Mouse (Mus musculus) megakaryocyte, embryonic 14.5 days (primary cell): ENCODE results near the gene Ncapg2.

Experiments
- FLI1 ChIP-seq: IDR thresholded peaks from 2 replicates; pipeline ENCODE4 v1.6.1; 2012; ENCODE audit warnings: low read length, inconsistent platforms, mixed read lengths
- GATA1 ChIP-seq: IDR thresholded peaks from 3 replicates; pipeline ENCODE4 v1.6.1; 2012; ENCODE audit warnings: mixed read lengths, low read length, inconsistent platforms, borderline replicate concordance

DNA sequence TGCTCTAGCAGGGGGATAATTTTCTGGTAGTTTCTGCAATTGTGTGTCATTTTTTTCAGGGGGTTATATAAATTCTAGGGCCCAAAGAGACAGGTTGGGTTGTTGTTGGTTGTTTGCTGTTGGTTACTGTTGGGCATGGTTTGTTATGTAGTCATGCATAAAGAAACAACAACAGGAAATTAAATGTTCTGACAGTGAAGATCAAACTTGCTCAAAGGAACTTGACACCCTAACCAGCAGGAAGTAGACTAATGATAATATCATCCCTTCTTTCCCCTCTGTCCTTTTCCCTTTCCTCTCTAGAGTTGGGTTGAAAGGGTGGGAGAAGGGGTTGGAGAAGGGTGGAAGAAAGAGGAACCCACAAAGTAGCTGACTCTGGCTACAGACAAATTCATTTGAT, 21.2 kb upstream of the Ncapg2 start:
- TF ChIP-seq GATA1 (no peak), FLI1 (no peak)
